Mouse (Mus musculus) CH12.LX (cell line): ENCODE measurements at regions not wholly inside any gene's neighbourhood (a gene's known extent, or its start where the extent isn't known, plus 50 kb on each side); places are given as distances from the start of the nearest gene placed in this dataset.

Experiments
- DNase-seq: peaks from one replicate; pipeline ENCODE4 v3.0.0-alpha.2; 2013; ENCODE audit errors: extremely low read depth
- H3K27ac ChIP-seq: 2 replicates; pipeline ENCODE4 v1.5.1; 2012; ENCODE audit warnings: low read depth, mild to moderate bottlenecking, control low read depth, moderate library complexity; ENCODE audit not compliant: insufficient read depth
- H3K27me3 ChIP-seq: replicated peaks from 2 replicates; pipeline ENCODE3; 2012; ENCODE audit warnings: inconsistent platforms
- H3K36me3 ChIP-seq, 2 experiments: replicated peaks in 1 of 2; 2 replicates each; pipeline versions ENCODE3 to v1.6.1; 2012; ENCODE audit warnings: inconsistent platforms in 1 of 2, low read length in 1 of 2, mild to moderate bottlenecking in 1 of 2, mixed read lengths in 1 of 2, moderate library complexity in 1 of 2; ENCODE audit not compliant: control insufficient read depth in 1 of 2, insufficient read depth in 1 of 2
- H3K4me1 ChIP-seq, 2 experiments: 2 replicates each; pipeline ENCODE4 v1.6.1; 2012; ENCODE audit warnings: inconsistent platforms in 1 of 2, moderate library complexity in 1 of 2; ENCODE audit not compliant: insufficient read depth in 2 of 2, control insufficient read depth in 1 of 2
- H3K4me2 ChIP-seq: 2 replicates; pipeline ENCODE4 v1.6.1; 2012; ENCODE audit warnings: low read depth, mild to moderate bottlenecking, control low read depth; ENCODE audit not compliant: poor library complexity, insufficient read depth, severe bottlenecking
- H3K4me3 ChIP-seq, 3 experiments: fragments of 150-350 bp in 1 of 3; sonication (generic) in 1 of 3; replicated peaks in 1 of 3; 2 replicates each; pipeline versions ENCODE3 to v1.5.1; 2011 to 2012; ENCODE audit warnings: low read depth in 2 of 3, low read length in 2 of 3, mild to moderate bottlenecking in 2 of 3, moderate library complexity in 2 of 3, control low read depth in 1 of 3, improper control_type of control experiment in 1 of 3, inconsistent platforms in 1 of 3, mixed read lengths in 1 of 3; ENCODE audit not compliant: poor library complexity in 1 of 3
- H3K79me2 ChIP-seq: replicated peaks from 2 replicates; pipeline ENCODE4 v1.6.1; 2012; ENCODE audit warnings: mild to moderate bottlenecking, moderate library complexity; ENCODE audit not compliant: control insufficient read depth, poor library complexity, insufficient read depth, severe bottlenecking; ENCODE audit errors: extremely low read depth
- H3K9ac ChIP-seq: 2 replicates; pipeline ENCODE4 v1.6.1; 2012; ENCODE audit warnings: low read depth, mild to moderate bottlenecking, control low read depth, moderate library complexity; ENCODE audit not compliant: insufficient read depth
- H3K9me3 ChIP-seq: replicated peaks from 2 replicates; pipeline ENCODE3; 2012; ENCODE audit warnings: low read length, inconsistent platforms, mixed read lengths
- BHLHE40 ChIP-seq: IDR thresholded peaks from 2 replicates; pipeline ENCODE4 v1.6.1; 2011; ENCODE audit warnings: mild to moderate bottlenecking, low read depth, low read length, improper control_type of control experiment
- CTCF ChIP-seq, 2 experiments: IDR thresholded peaks in 1 of 2; conservative IDR thresholded peaks in 1 of 2; 2 replicates each; pipeline ENCODE4 v1.5.1; 2011 to 2012; ENCODE audit warnings: low read depth in 2 of 2, low read length in 2 of 2, improper control_type of control experiment in 1 of 2, inconsistent platforms in 1 of 2, mild to moderate bottlenecking in 1 of 2, moderate library complexity in 1 of 2
- ELF1 ChIP-seq: IDR thresholded peaks from 2 replicates; pipeline ENCODE4 v1.6.1; 2014; ENCODE audit warnings: low read depth, mild to moderate bottlenecking, inconsistent platforms, low read length, improper control_type of control experiment
- EP300 ChIP-seq: IDR thresholded peaks from 2 replicates; pipeline ENCODE4 v1.6.1; 2011; ENCODE audit warnings: low read length, improper control_type of control experiment
- IRF4 ChIP-seq: IDR thresholded peaks from 2 replicates; pipeline ENCODE4 v1.6.1; 2014; ENCODE audit warnings: low read depth, mild to moderate bottlenecking, inconsistent platforms, low read length, improper control_type of control experiment
- JUN ChIP-seq: IDR thresholded peaks from 2 replicates; pipeline ENCODE4 v1.6.1; 2011; ENCODE audit warnings: low read depth, mild to moderate bottlenecking, low read length, improper control_type of control experiment, moderate library complexity; ENCODE audit not compliant: insufficient read depth
- JUND ChIP-seq: conservative IDR thresholded peaks from 2 replicates; pipeline ENCODE4 v1.6.1; 2011; ENCODE audit warnings: low read depth, low read length, improper control_type of control experiment
- MAFK ChIP-seq: IDR thresholded peaks from 2 replicates; pipeline ENCODE4 v1.6.1; 2011; ENCODE audit warnings: low read length, improper control_type of control experiment; ENCODE audit not compliant: insufficient replicate concordance
- MAZ ChIP-seq: IDR thresholded peaks from 2 replicates; pipeline ENCODE4 v1.6.1; 2012; ENCODE audit warnings: low read depth, mild to moderate bottlenecking, inconsistent platforms, low read length, improper control_type of control experiment, moderate library complexity
- MXI1 ChIP-seq: IDR thresholded peaks from 2 replicates; pipeline ENCODE4 v1.6.1; 2011; ENCODE audit warnings: mild to moderate bottlenecking, low read depth, low read length, improper control_type of control experiment
- MYC ChIP-seq: IDR thresholded peaks from 2 replicates; pipeline ENCODE4 v1.6.1; 2011; ENCODE audit warnings: low read depth, mild to moderate bottlenecking, improper control_type of control experiment, low read length
- POLR2A ChIP-seq: IDR thresholded peaks from 2 replicates; pipeline ENCODE4 v1.6.1; 2011; ENCODE audit warnings: low read depth, mild to moderate bottlenecking, improper control_type of control experiment, low read length
- POLR2AphosphoS2 ChIP-seq: IDR thresholded peaks from 2 replicates; pipeline ENCODE4 v1.6.1; 2011; ENCODE audit warnings: low read depth, low read length, improper control_type of control experiment
- RAD21 ChIP-seq: IDR thresholded peaks from 2 replicates; pipeline ENCODE4 v1.6.1; 2011; ENCODE audit warnings: low read depth, mild to moderate bottlenecking, low read length, improper control_type of control experiment, moderate library complexity
- RCOR1 ChIP-seq: conservative IDR thresholded peaks from 2 replicates; pipeline ENCODE4 v1.6.1; 2012; ENCODE audit warnings: low read depth, mild to moderate bottlenecking, inconsistent platforms, low read length, improper control_type of control experiment
- SIN3A ChIP-seq: IDR thresholded peaks from 2 replicates; pipeline ENCODE4 v1.6.1; 2012; ENCODE audit warnings: low read length, improper control_type of control experiment, inconsistent platforms
- SMC3 ChIP-seq: IDR thresholded peaks from 2 replicates; pipeline ENCODE4 v1.6.1; 2011; ENCODE audit warnings: low read depth, low read length, improper control_type of control experiment
- TBP ChIP-seq: conservative IDR thresholded peaks from 2 replicates; pipeline ENCODE4 v1.6.1; 2011; ENCODE audit warnings: low read depth, low read length, improper control_type of control experiment
- UBTF ChIP-seq: IDR thresholded peaks from 2 replicates; pipeline ENCODE4 v1.6.1; 2012; ENCODE audit warnings: low read depth, mild to moderate bottlenecking, inconsistent platforms, low read length, improper control_type of control experiment, moderate library complexity
- USF2 ChIP-seq: conservative IDR thresholded peaks from 2 replicates; pipeline ENCODE4 v1.6.1; 2011; ENCODE audit warnings: low read depth, low read length, improper control_type of control experiment
- ZC3H11A ChIP-seq: IDR thresholded peaks from 2 replicates; pipeline ENCODE4 v1.6.1; 2012; ENCODE audit warnings: low read depth, mild to moderate bottlenecking, inconsistent platforms, low read length, improper control_type of control experiment
- ZKSCAN1 ChIP-seq: IDR thresholded peaks from 2 replicates; pipeline ENCODE4 v1.6.1; 2012; ENCODE audit warnings: low read depth, inconsistent platforms, low read length, improper control_type of control experiment, borderline replicate concordance
- ZNF384 ChIP-seq: IDR thresholded peaks from 2 replicates; pipeline ENCODE4 v1.6.1; 2012; ENCODE audit warnings: low read depth, low read length, improper control_type of control experiment, inconsistent platforms
- dilution Hi-C: fragments of 300-500 bp; cut with MboI; formaldehyde crosslinking; loops from 2 replicates; pipeline ENCODE4 v1.14.3; 2020; ENCODE audit warnings: low sequenced_read_pairs; ENCODE audit not compliant: extremely low pct_unique_long_range_greater_than_20kb, extremely low pct_ligation_motif_present
- in situ Hi-C: fragments of 300-500 bp; cut with MboI; formaldehyde crosslinking; loops from 3 replicates; pipeline ENCODE4 v1.14.3; 2019; ENCODE audit warnings: low sequenced_read_pairs, low pct_ligation_motif_present, low pct_unique_long_range_greater_than_20kb, mixed read lengths

GRCm38 (mm10) chr12:6154287-6154686, 778.8 kb upstream of the Klhl29 start:
- dilution Hi-C loops: no loop called here
- in situ Hi-C loops: no loop called here
- DNase-seq: no peak

GRCm38 (mm10) chr12:6151476-6151875, 776.0 kb upstream of the Klhl29 start:
- DNase-seq: no peak
- H3K27me3 ChIP-seq: no peaks in the 10 kb centered on the region
- no peak overlapping the region for H3K27ac ChIP-seq
- no peaks in the 10 kb centered on the region for H3K79me2 ChIP-seq
- no peak overlapping the region for H3K9ac ChIP-seq
- H3K4me2 ChIP-seq: no peak overlapping the region
- no peaks in the 10 kb centered on the region for H3K36me3 ChIP-seq
- H3K4me3 ChIP-seq: no peak overlapping the region
- H3K4me1 ChIP-seq: no peaks in the 10 kb centered on the region
- in situ Hi-C loops: no loop called here
- no peak for TF ChIP-seq SMC3
- no peak for TF ChIP-seq RCOR1
- TF ChIP-seq TBP: no peak
- no peak for TF ChIP-seq POLR2A
- no peak for TF ChIP-seq SIN3A
- TF ChIP-seq ZC3H11A: no peak
- TF ChIP-seq POLR2AphosphoS2: no peak
- no peak for TF ChIP-seq RAD21
- no peak for TF ChIP-seq JUND
- TF ChIP-seq USF2: no peak
- TF ChIP-seq CTCF (conservative IDR thresholded peaks at IDR 0.05 in 1 of 2, IDR thresholded peaks at IDR 0.05 in 1 of 2; ENCODE audit: low read depth in 2 of 2, low read length in 2 of 2): no peak
- TF ChIP-seq UBTF: no peak
- no peak for TF ChIP-seq ZKSCAN1
- no peak for TF ChIP-seq JUN
- no peak for TF ChIP-seq MYC
- no peak for TF ChIP-seq EP300
- no peak for TF ChIP-seq BHLHE40
- TF ChIP-seq MXI1: no peak
- no peak for TF ChIP-seq MAZ
- TF ChIP-seq IRF4: no peak
- TF ChIP-seq, all 38 proteins: peak for 0
- H3K9me3 ChIP-seq: peaks cover 14% of the 10 kb centered on the region
- dilution Hi-C loops: no loop called here

More at GRCm38 (mm10) chr12:6154287-6154686, 778.8 kb upstream of the Klhl29 start:
- Histone ChIP-seq H3K79me2 (no peaks in the 10 kb centered on the region), H3K4me1 (no peaks in the 10 kb centered on the region), H3K9ac (no peak overlapping the region), H3K4me3 (no peak overlapping the region), H3K36me3 (no peaks in the 10 kb centered on the region), H3K27me3 (no peaks in the 10 kb centered on the region), H3K4me2 (no peak overlapping the region), H3K27ac (no peak overlapping the region), H3K9me3 (peaks cover 12% of the 10 kb centered on the region)
- no peak for TF ChIP-seq POLR2A
- TF ChIP-seq MAFK: no peak
- no peak for TF ChIP-seq ELF1
- no peak for TF ChIP-seq ZNF384
- TF ChIP-seq RCOR1: no peak
- TF ChIP-seq MAZ: no peak
- TF ChIP-seq TBP: no peak
- TF ChIP-seq JUN: no peak
